Mouse (Mus musculus) limb, embryonic 11.5 days (tissue): ENCODE measurements at regions not wholly inside any gene's neighbourhood (a gene's known extent, or its start where the extent isn't known, plus 50 kb on each side); places are given as distances from the start of the nearest gene placed in this dataset.
"Not testable (repeated sequence)": the region's sequence is repeated elsewhere in the genome, so short reads cannot be mapped to it uniquely, and the experiment has no call there.

ENCODE experiments used
- ATAC-seq: fragments of 200-750 bp; cut with Nextera tagmentation; 2 replicates; pipeline ENCODE4 v1.8.0; 2017; ENCODE audit warnings: low read depth; ENCODE audit not compliant: insufficient number of reproducible peaks, low FRiP score, low TSS enrichment
- DNase-seq: peaks from one replicate; pipeline ENCODE4 v3.0.0-alpha.2; 2015; ENCODE audit warnings: low spot score
- H3K27ac ChIP-seq: fragments of 300-500 bp; sonication (generic); replicated peaks from 2 replicates; pipeline ENCODE4 v1.5.1; 2014; ENCODE audit warnings: low read depth, mild to moderate bottlenecking, low read length
- H3K27me3 ChIP-seq: fragments of 300-500 bp; sonication (generic); 2 replicates; pipeline ENCODE4 v1.6.1; 2014; ENCODE audit warnings: mild to moderate bottlenecking, low read length, mixed read lengths; ENCODE audit not compliant: control insufficient read depth, insufficient read depth
- H3K36me3 ChIP-seq: fragments of 300-500 bp; sonication (generic); 2 replicates; pipeline ENCODE4 v1.6.1; 2014; ENCODE audit warnings: mild to moderate bottlenecking, low read length, moderate library complexity, mixed read lengths; ENCODE audit not compliant: control insufficient read depth, insufficient read depth
- H3K4me1 ChIP-seq: fragments of 300-500 bp; sonication (generic); 2 replicates; pipeline ENCODE4 v1.6.1; 2014; ENCODE audit warnings: low read length, mixed read lengths; ENCODE audit not compliant: control insufficient read depth, insufficient read depth
- H3K4me2 ChIP-seq: fragments of 300-500 bp; sonication (generic); 2 replicates; pipeline ENCODE4 v1.6.1; 2014; ENCODE audit warnings: low read depth, mild to moderate bottlenecking, moderate library complexity; ENCODE audit not compliant: severe bottlenecking
- H3K4me3 ChIP-seq: fragments of 300-500 bp; sonication (generic); 2 replicates; pipeline ENCODE4 v1.5.1; 2014; ENCODE audit warnings: low read depth, low read length
- H3K9ac ChIP-seq: fragments of 300-500 bp; sonication (generic); 2 replicates; pipeline ENCODE4 v1.6.1; 2014; ENCODE audit warnings: mild to moderate bottlenecking, low read length
- H3K9me3 ChIP-seq: fragments of 300-500 bp; sonication (generic); 2 replicates; pipeline ENCODE4 v1.6.1; 2016; ENCODE audit warnings: low read length; ENCODE audit not compliant: control insufficient read depth
- WGBS: fragments of 180-500 bp; shearing (Covaris S2); extraction: QIAGEN DNeasy Blood & Tissue Kit; methylation state at CpG from one replicate; pipeline ENCODE4 v1.1.7; 2014; 5-methylcytosine and 5-hydroxymethylcytosine counted together

DNA sequence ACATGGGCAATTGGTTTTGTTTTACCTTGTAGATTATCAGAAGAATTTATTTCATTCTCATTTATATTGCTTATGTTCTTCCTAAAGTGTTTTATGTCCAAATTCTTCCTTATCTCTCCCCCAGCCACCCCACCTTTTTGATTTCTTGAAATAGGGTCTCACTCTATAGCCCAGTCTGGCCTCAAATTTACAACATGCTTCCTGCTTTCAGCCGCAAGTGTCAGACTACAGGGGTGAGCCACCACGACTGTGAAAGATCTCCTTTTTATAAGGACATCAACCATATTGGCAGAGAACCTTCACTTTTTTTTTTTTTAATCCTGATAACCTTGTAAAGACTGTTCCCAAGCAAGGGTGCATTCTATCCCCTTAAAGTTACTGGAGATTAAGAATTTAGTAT is 106.1 kb downstream of the Eif4e start:
- Histone ChIP-seq H3K4me3 (no peak overlapping the region), H3K4me1 (no peaks in the 10 kb centered on the region), H3K4me2 (no peak overlapping the region), H3K36me3 (no peaks in the 10 kb centered on the region), H3K27ac (no peak overlapping the region), H3K9me3 (no peaks in the 10 kb centered on the region), H3K27me3 (no peaks in the 10 kb centered on the region), H3K9ac (no peak overlapping the region)
- ATAC-seq: no peak
- no peak for DNase-seq
- 54% methylated on average over 2 of the region's 2 CpGs for WGBS

DNA sequence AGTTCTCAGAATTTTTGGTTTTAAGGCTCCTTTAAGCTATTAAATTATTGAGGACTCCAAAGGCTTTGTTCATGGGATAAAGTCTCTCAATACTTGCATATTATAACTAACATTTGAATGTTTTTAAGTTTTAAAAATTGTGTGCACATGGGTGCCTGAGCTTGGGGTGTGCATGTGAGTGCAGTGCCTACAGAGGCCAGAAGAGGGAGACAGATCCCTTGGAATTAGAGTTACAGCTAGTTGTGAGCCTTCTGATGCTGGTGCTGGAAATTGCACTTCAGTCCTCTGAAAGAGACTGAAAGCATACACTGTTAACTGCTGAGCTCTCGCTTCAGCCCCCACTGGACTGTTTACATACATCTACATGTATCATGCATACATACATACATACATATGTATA is 100.0 kb upstream of the Tspan5 start:
- no peak overlapping the region for H3K27ac ChIP-seq
- 0 out of 2 replicates have a peak, but pooled peaks cover 5% of the 10 kb centered on the region for H3K4me1 ChIP-seq
- no peaks in the 10 kb centered on the region for H3K9me3 ChIP-seq
- no peaks in the 10 kb centered on the region for H3K36me3 ChIP-seq
- ATAC-seq (no peak), DNase-seq (no peak)
- 89% methylated on average over 1 of the region's 1 CpGs for WGBS
- no peak overlapping the region for H3K4me3 ChIP-seq
- H3K27me3 ChIP-seq: no peaks in the 10 kb centered on the region
- no peak overlapping the region for H3K9ac ChIP-seq
- no peak overlapping the region for H3K4me2 ChIP-seq

GRCm38 (mm10) chr3:138643951-138644285 is 98.1 kb upstream of the Tspan5 start:
- Histone ChIP-seq H3K4me3 (no peak overlapping the region), H3K36me3 (no peaks in the 10 kb centered on the region), H3K27ac (peak overlapping the region; percentile 53; the same call in 1 of the 2 replicates), H3K9ac (peak overlapping the region; percentile 0; the same call in 1 of the 2 replicates), H3K4me1 (0 out of 2 replicates have a peak, but pooled peaks cover 5% of the 10 kb centered on the region), H3K9me3 (no peaks in the 10 kb centered on the region), H3K4me2 (peak overlapping the region; percentile 26), H3K27me3 (no peaks in the 10 kb centered on the region)
- ATAC-seq (no peak), DNase-seq (no peak)
- 10% methylated on average over 15 of the region's 15 CpGs for WGBS

GRCm38 (mm10) chr3:138644286-138644951 is 97.6 kb upstream of the Tspan5 start:
- Histone ChIP-seq H3K9ac (peak overlapping the region; percentile 0; the same call in 1 of the 2 replicates), H3K4me1 (0 out of 2 replicates have a peak, but pooled peaks cover 5% of the 10 kb centered on the region), H3K9me3 (no peaks in the 10 kb centered on the region), H3K27ac (peak overlapping the region; percentile 67), H3K4me2 (peak overlapping the region; percentile 26), H3K27me3 (no peaks in the 10 kb centered on the region), H3K36me3 (no peaks in the 10 kb centered on the region), H3K4me3 (no peak overlapping the region)
- WGBS: under 1% methylated on average over 18 of the region's 19 CpGs
- ATAC-seq: peak; percentile 75
- DNase-seq: peak; percentile 76

- H3K27ac ChIP-seq: peak overlapping the region; percentile 67
- no peak overlapping the region for H3K4me2 ChIP-seq
- ATAC-seq: no peak
- peak; percentile 64 for DNase-seq
- no peak overlapping the region for H3K4me3 ChIP-seq
- no peaks in the 10 kb centered on the region for H3K27me3 ChIP-seq
- no peaks in the 10 kb centered on the region for H3K36me3 ChIP-seq
- H3K9ac ChIP-seq: no peak overlapping the region
- H3K4me1 ChIP-seq: 0 out of 2 replicates have a peak, but pooled peaks cover 5% of the 10 kb centered on the region
- WGBS: 21% methylated on average over 3 of the region's 3 CpGs
- H3K9me3 ChIP-seq: no peaks in the 10 kb centered on the region
These were observed 96.7 kb upstream of the Tspan5 start for GRCm38 (mm10) chr3:138645320-138645719.

GRCm38 (mm10) chr3:138649699-138650098 is 92.3 kb upstream of the Tspan5 start:
- H3K4me3 ChIP-seq: no peak overlapping the region
- H3K9ac ChIP-seq: no peak overlapping the region
- no peaks in the 10 kb centered on the region for H3K27me3 ChIP-seq
- DNase-seq (no peak), ATAC-seq (no peak)
- no peak overlapping the region for H3K27ac ChIP-seq
- H3K36me3 ChIP-seq: no peaks in the 10 kb centered on the region
- H3K4me1 ChIP-seq: no peaks in the 10 kb centered on the region
- H3K4me2 ChIP-seq: no peak overlapping the region
- 90% methylated on average over 6 of the region's 6 CpGs for WGBS
- no peaks in the 10 kb centered on the region for H3K9me3 ChIP-seq

GRCm38 (mm10) chr3:138650671-138651070 is 91.3 kb upstream of the Tspan5 start:
- not testable (repeated sequence) for H3K4me1 ChIP-seq, H3K9ac ChIP-seq, H3K4me2 ChIP-seq, H3K9me3 ChIP-seq, ATAC-seq, H3K36me3 ChIP-seq, H3K27ac ChIP-seq, H3K4me3 ChIP-seq, H3K27me3 ChIP-seq, DNase-seq
- WGBS: 94% methylated on average over 4 of the region's 4 CpGs

- Histone ChIP-seq H3K36me3 (no peaks in the 10 kb centered on the region), H3K9me3 (peaks cover 2% of the 10 kb centered on the region; the same call in 1 of the 2 replicates), H3K27ac (no peak overlapping the region), H3K4me2 (no peak overlapping the region), H3K9ac (no peak overlapping the region), H3K4me3 (no peak overlapping the region), H3K27me3 (no peaks in the 10 kb centered on the region), H3K4me1 (no peaks in the 10 kb centered on the region)
- ATAC-seq (no peak), DNase-seq (no peak)
- 90% methylated on average over 12 of the region's 12 CpGs for WGBS
These were observed 90.4 kb upstream of the Tspan5 start for GRCm38 (mm10) chr3:138651361-138652205.
